Mouse (Mus musculus) embryonic facial prominence, embryonic 10.5 days (tissue): ENCODE data around the gene Brms1. TPM values are rescaled to one million over a fixed set of nuclear protein-coding genes. Genes with fewer than 3 reads are reported as not detected.

ENCODE experiments used
- DNase-seq: peaks from one replicate; pipeline ENCODE4 v3.0.0-alpha.2; 2017; ENCODE audit warnings: low spot score
- H3K27ac ChIP-seq: fragments of 300-500 bp; sonication (generic); replicated peaks from 2 replicates; pipeline ENCODE4 v1.5.1; 2016; ENCODE audit warnings: mild to moderate bottlenecking
- H3K27me3 ChIP-seq: fragments of 300-500 bp; sonication (generic); replicated peaks from 2 replicates; pipeline ENCODE4 v1.6.1; 2016; ENCODE audit warnings: low read depth, mild to moderate bottlenecking; ENCODE audit not compliant: poor library complexity, severe bottlenecking
- H3K36me3 ChIP-seq: fragments of 300-500 bp; sonication (generic); replicated peaks from 2 replicates; pipeline ENCODE4 v1.6.1; 2016; ENCODE audit warnings: mild to moderate bottlenecking, moderate library complexity
- H3K4me1 ChIP-seq: fragments of 300-500 bp; sonication (generic); 2 replicates; pipeline ENCODE4 v1.6.1; 2016
- H3K4me3 ChIP-seq: fragments of 300-500 bp; sonication (generic); 2 replicates; pipeline ENCODE4 v1.5.1; 2016; ENCODE audit warnings: mild to moderate bottlenecking, moderate library complexity
- H3K9me3 ChIP-seq: fragments of 300-500 bp; sonication (generic); 2 replicates; pipeline ENCODE4 v1.6.1; 2016; ENCODE audit warnings: mild to moderate bottlenecking
- WGBS: fragments of 180-500 bp; shearing (Covaris S2); methylation state at CpG from one replicate; pipeline ENCODE4 v1.1.7; 2016; 5-methylcytosine and 5-hydroxymethylcytosine counted together
- polyA plus RNA-seq: library from polyadenylated mRNA; unstranded; fragments of >200 nt; fragmentation: Nextera tagmentation; extraction: Ambion mirVana; gene quantifications from 2 replicates; pipeline ENCODE4 v1.2.1, GENCODE M21; 2016

Gene Brms1
- polyA plus RNA-seq, 1 experiment from 2014 or later, result 72.6 TPM

GRCm38 (mm10) chr19:5058801-5059771, 17.9 kb downstream of the Brms1 start:
- H3K4me3 ChIP-seq, result peak overlapping the region; percentile 29
- no peaks in the 10 kb centered on the region for H3K36me3 ChIP-seq
- peaks cover 68% of the 10 kb centered on the region for H3K4me1 ChIP-seq
- H3K9me3 ChIP-seq, result no peaks in the 10 kb centered on the region
- WGBS, result 10% methylated on average over 10 of the region's 10 CpGs
- DNase-seq, result peak; percentile 68
- peak overlapping the region; percentile 82 for H3K27ac ChIP-seq
- H3K27me3 ChIP-seq, result peaks cover 13% of the 10 kb centered on the region

- H3K4me3 ChIP-seq, result 0 out of 2 replicates have a peak overlapping the region, but pooled peaks have one; percentile 13
- WGBS, result 38% methylated on average over 5 of the region's 5 CpGs
Measured at GRCm38 (mm10) chr19:5060365-5061330, 19.5 kb downstream of the Brms1 start.

GRCm38 (mm10) chr19:5062041-5062440, 20.9 kb downstream of the Brms1 start:
- Histone ChIP-seq H3K27me3 (peaks cover 6% of the 10 kb centered on the region), H3K4me1 (peaks cover 74% of the 10 kb centered on the region), H3K27ac (peak overlapping the region; percentile 76), H3K36me3 (no peaks in the 10 kb centered on the region), H3K4me3 (no peak overlapping the region), H3K9me3 (no peaks in the 10 kb centered on the region)
- WGBS, result 86% methylated on average over 5 of the region's 5 CpGs
- peak; percentile 6 for DNase-seq

More at GRCm38 (mm10) chr19:5060365-5061330, 19.5 kb downstream of the Brms1 start:
- Histone ChIP-seq H3K27ac (peak overlapping the region; percentile 82), H3K36me3 (no peaks in the 10 kb centered on the region), H3K9me3 (no peaks in the 10 kb centered on the region), H3K4me1 (peaks cover 81% of the 10 kb centered on the region), H3K27me3 (no peaks in the 10 kb centered on the region)
- peak; percentile 39 for DNase-seq

DNA sequence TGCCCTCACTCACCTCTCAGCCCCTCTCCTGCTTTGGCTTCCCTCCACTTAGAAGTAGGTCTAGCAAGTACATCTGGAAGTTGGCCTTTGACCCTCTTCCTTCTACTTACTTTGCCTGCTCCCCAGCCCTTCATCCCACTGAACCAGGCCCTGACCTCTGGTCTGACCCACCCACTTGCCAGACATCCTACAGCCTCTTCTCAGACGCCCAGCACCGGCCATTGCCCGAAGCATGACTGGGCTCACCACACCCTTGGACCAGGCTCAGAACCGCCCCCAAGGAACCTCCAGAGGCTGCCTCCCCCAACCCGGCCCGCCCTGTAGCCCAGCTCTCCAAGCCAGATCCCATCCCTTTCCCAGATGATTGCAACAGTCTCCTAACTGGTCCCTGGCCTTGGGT, 21.3 kb downstream of the Brms1 start:
- Histone ChIP-seq H3K9me3 (no peaks in the 10 kb centered on the region), H3K36me3 (no peaks in the 10 kb centered on the region), H3K4me3 (no peak overlapping the region; the same call in 1 of the 2 replicates), H3K27ac (peak overlapping the region; percentile 76), H3K4me1 (peaks cover 76% of the 10 kb centered on the region), H3K27me3 (peaks cover 10% of the 10 kb centered on the region)
- DNase-seq, result no peak
- 35% methylated on average over 6 of the region's 6 CpGs for whole genome bisulfite sequencing

DNA sequence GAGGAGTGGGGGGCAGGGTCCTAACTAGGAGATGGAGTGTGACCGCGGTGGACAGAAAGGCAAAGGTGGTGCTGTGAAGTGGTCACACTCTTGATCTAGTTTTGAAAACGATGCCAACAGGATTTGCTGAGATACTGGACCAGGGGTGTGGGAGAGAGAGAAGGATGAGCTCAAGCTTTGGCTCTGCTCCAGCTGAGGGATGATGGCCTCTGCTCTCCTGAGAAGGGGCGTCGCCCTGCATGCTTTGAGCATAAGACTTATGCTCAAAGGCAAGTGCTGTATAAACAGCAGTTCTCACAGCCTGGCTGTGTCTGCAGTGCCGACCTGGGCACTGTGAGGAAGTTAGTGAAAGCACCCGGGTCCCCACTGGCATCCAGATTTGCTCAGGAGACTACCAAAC, 23.9 kb downstream of the Brms1 start:
- Histone ChIP-seq H3K36me3 (no peaks in the 10 kb centered on the region), H3K27me3 (peaks cover 37% of the 10 kb centered on the region), H3K27ac (peak overlapping the region; percentile 14), H3K4me3 (no peak overlapping the region), H3K9me3 (no peaks in the 10 kb centered on the region), H3K4me1 (peaks cover 76% of the 10 kb centered on the region)
- no peak for DNase-seq
- 70% methylated on average over 7 of the region's 7 CpGs for WGBS

GRCm38 (mm10) chr19:5067040-5067799, 26.1 kb downstream of the Brms1 start:
- Histone ChIP-seq H3K9me3 (no peaks in the 10 kb centered on the region), H3K27ac (peak overlapping the region; percentile 93), H3K4me3 (peak overlapping the region; percentile 69), H3K4me1 (peaks cover 78% of the 10 kb centered on the region), H3K36me3 (no peaks in the 10 kb centered on the region), H3K27me3 (peaks cover 51% of the 10 kb centered on the region)
- DNase-seq, result peak; percentile 60
- WGBS, result 6% methylated on average over 15 of the region's 15 CpGs

GRCm38 (mm10) chr19:5067867-5068569, 26.9 kb downstream of the Brms1 start, which contains the start of gene Cd248:
Cd248 (plus strand) TSS chr19:5068078.
- DNase-seq, result peak; percentile 91
- Histone ChIP-seq H3K27ac (peak within 1 kb of the TSS; percentile 93), H3K36me3 (no peaks in the 10 kb centered on the region), H3K9me3 (no peaks in the 10 kb centered on the region), H3K4me1 (peaks cover 78% of the 10 kb centered on the region), H3K27me3 (peaks cover 51% of the 10 kb centered on the region), H3K4me3 (peak within 1 kb of the TSS; percentile 69)
- WGBS, result under 1% methylated on average over 55 of the region's 56 CpGs

DNA sequence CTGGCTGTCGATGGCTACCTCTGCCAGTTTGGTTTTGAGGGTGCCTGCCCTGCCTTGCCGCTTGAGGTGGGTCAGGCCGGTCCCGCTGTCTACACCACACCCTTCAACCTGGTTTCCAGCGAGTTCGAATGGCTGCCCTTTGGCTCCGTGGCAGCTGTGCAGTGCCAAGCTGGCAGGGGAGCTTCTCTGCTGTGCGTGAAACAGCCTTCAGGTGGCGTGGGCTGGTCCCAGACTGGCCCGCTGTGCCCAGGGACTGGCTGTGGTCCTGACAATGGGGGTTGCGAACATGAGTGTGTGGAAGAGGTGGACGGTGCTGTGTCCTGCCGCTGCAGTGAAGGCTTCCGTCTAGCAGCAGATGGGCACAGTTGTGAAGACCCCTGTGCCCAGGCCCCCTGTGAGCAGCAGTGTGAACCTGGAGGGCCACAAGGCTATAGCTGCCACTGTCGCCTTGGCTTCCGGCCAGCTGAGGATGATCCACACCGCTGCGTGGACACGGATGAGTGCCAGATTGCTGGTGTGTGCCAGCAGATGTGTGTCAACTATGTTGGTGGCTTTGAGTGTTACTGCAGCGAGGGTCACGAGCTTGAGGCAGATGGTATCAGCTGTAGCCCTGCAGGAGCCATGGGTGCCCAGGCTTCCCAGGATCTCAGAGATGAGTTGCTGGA, 27.5 kb downstream of the Brms1 start:
- Histone ChIP-seq H3K27ac (peak overlapping the region; percentile 93), H3K36me3 (no peaks in the 10 kb centered on the region), H3K4me1 (peaks cover 80% of the 10 kb centered on the region), H3K27me3 (peaks cover 51% of the 10 kb centered on the region), H3K4me3 (peak overlapping the region; percentile 69), H3K9me3 (no peaks in the 10 kb centered on the region)
- WGBS, result 43% methylated on average over 21 of the region's 21 CpGs
- no peak for DNase-seq

DNA sequence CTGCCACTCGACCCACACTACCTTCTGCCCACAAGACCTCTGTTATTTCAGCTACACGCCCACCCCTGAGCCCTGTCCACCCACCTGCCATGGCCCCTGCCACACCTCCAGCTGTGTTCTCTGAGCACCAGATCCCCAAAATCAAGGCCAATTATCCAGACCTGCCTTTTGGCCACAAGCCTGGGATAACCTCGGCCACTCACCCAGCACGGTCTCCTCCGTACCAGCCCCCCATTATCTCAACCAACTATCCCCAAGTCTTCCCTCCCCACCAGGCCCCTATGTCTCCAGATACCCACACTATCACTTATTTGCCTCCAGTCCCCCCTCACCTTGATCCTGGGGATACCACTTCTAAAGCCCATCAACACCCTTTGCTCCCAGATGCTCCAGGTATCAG, 28.3 kb downstream of the Brms1 start:
- no peak for DNase-seq
- peak overlapping the region; percentile 69 for H3K4me3 ChIP-seq
- H3K4me1 ChIP-seq, result peaks cover 78% of the 10 kb centered on the region
- WGBS, result 89% methylated on average over 5 of the region's 5 CpGs
- H3K27me3 ChIP-seq, result peaks cover 54% of the 10 kb centered on the region
- no peaks in the 10 kb centered on the region for H3K9me3 ChIP-seq
- no peaks in the 10 kb centered on the region for H3K36me3 ChIP-seq
- peak overlapping the region; percentile 93 for H3K27ac ChIP-seq

- peaks cover 59% of the 10 kb centered on the region for H3K27me3 ChIP-seq
- WGBS, result 85% methylated on average over 7 of the region's 7 CpGs
- H3K4me1 ChIP-seq, result peaks cover 73% of the 10 kb centered on the region
- no peak for DNase-seq
- H3K9me3 ChIP-seq, result no peaks in the 10 kb centered on the region
- peak overlapping the region; percentile 69 for H3K4me3 ChIP-seq
- no peaks in the 10 kb centered on the region for H3K36me3 ChIP-seq
- H3K27ac ChIP-seq, result peak overlapping the region; percentile 93
Measured at GRCm38 (mm10) chr19:5069978-5070377, 28.8 kb downstream of the Brms1 start.

DNA sequence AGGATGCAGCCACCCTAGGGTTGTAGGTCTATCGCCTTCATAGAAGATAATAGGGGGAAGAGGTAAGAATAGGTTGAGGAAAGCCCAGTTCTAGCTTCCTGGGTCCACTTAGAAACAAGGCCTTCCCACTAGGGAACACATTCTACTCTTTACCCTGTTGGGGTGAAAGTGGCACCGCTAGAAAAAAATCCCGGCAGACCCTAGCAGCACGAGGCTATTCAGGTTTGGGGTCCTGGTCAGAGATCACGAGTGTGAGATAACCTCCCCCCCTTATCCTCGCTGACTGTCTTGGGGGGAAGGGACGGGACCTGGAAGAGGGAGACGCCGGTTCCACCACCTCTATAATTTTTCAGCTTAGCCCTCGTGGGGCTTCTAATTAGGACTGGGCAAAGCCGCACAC, 29.9 kb downstream of the Brms1 start:
- WGBS, result 2% methylated on average over 11 of the region's 11 CpGs
- H3K27me3 ChIP-seq, result peaks cover 60% of the 10 kb centered on the region
- H3K36me3 ChIP-seq, result no peaks in the 10 kb centered on the region
- no peaks in the 10 kb centered on the region for H3K9me3 ChIP-seq
- H3K4me3 ChIP-seq, result peak overlapping the region; percentile 69
- DNase-seq, result no peak
- H3K4me1 ChIP-seq, result peaks cover 67% of the 10 kb centered on the region
- peak overlapping the region; percentile 93 for H3K27ac ChIP-seq
